Mouse (Mus musculus) granulocyte monocyte progenitor cell, adult 5-6 weeks (primary cell): Measurements from ENCODE around the gene Slc4a1. TPM values are rescaled to one million over a fixed set of nuclear protein-coding genes. Genes with fewer than 3 reads are reported as not detected.

Experiments
- ATAC-seq: replicated peaks from 2 replicates; pipeline ENCODE4 v1.8.0; 2016; ENCODE audit warnings: mild to moderate bottlenecking, moderate TSS enrichment, inconsistent platforms; ENCODE audit not compliant: poor library complexity, severe bottlenecking
- total RNA-seq, 2 experiments: library from RNA; stranded (forward) in 1 of 2; stranded (reverse) in 1 of 2; fragments of 200-712, 200-1000 nt in 1 of 2; fragments of >200 nt in 1 of 2; fragmentation: Nextera tagmentation in 1 of 2; gene quantifications; 2 replicates each; pipeline ENCODE4 v1.2.3; 2014 to 2017

The Slc4a1 gene
- total RNA-seq, 2 experiments from 2014 or later, result under 0.01 TPM; not detected in 1

- ATAC-seq, result no peak
Observed at GRCm38 (mm10) chr11:102353021-102353431, 13.0 kb downstream of the Slc4a1 start.

- no peak for ATAC-seq
Observed at GRCm38 (mm10) chr11:102352378-102352777, 13.6 kb downstream of the Slc4a1 start.

DNA sequence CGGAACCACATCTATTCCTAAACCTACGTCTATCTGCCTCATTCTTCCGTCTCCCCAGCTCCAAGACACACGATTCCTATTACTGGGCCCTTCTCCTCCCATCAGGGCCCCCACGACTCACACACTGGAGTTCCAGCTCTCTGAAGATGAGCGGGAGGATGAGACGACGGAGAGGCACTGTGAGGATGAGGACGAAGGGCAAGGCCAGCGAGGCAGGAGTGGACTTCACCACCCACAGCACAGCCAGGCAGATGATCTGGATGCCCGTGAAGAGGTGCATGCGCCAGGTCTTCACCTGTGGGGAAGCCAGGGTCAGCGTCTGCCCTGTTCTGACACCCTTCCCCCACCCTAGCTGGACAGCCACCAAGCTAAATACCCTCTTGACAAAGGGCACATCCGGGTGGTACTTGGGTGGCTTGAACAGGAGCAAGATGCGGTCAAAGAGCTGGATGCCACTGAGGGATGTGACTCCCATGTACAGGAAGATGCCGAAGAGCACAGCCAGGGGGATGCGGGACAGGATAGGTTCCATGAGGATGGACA is 15.0 kb downstream of the Slc4a1 start:
- ATAC-seq, result no peak

DNA sequence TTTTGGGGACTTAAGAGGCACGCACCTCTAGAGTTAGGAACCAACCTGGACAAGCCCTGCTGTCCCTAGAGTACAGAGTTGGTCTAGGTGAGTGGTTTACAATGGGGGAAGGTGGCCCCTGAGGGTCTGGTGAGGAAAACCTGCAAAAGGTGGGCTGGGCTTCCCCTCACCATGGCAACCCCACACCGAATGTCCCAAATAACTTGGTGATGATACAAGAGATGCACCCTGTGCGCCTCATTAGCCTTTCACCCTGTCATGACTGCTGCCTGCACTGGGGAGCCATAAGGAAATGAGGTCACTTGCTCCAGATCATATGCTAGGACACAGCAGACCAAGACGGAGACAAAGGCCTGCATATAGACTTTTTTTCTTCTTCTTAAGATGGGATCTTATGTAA is 15.6 kb downstream of the Slc4a1 start:
- no peak for ATAC-seq

GRCm38 (mm10) chr11:102349189-102349954 is 16.6 kb downstream of the Slc4a1 start:
- ATAC-seq, result no peak

DNA sequence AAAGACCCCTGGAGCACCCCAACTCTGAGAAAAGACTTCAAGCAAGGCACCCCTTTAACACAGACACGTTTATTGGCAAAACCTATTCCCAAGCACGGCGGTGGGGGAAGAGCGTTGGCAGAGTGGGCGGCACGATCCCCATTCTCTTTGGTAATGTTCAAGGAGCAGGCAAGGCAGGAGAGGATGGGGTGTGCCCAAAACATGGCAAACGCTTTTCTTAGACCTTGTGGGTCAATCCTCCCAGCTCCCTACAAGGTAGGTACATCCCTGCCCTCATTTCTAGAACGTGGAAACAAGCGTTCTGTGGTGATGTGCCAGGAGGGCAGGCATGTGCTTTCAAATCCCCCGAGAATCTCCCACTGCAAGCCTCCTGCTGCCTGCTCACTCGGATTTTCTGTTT is 17.2 kb downstream of the Slc4a1 start:
- no peak for ATAC-seq

DNA sequence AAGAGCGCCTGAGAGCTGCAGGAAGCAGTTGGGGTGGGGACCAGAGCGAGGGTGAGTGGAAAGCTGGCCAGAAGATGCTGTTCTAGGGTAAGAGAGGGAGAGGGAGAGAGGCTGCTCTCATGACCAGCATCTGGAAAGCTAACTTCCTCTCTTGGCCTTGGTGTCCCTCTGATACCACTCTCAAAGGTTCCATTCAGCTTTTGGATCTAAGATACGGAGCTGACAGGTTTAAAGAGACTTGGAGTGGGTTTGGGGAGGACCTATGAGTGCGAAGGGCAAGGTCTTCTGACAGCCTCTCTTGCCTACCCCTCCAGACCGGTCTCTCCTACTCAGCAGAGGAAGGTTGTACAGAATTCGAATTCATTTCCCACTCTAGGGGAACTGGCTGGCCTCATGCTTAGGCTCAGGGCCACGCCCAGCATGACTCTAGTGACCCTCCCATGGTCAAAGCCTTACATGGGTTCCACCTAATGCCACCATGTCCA is 17.9 kb downstream of the Slc4a1 start:
- ATAC-seq, result no peak

DNA sequence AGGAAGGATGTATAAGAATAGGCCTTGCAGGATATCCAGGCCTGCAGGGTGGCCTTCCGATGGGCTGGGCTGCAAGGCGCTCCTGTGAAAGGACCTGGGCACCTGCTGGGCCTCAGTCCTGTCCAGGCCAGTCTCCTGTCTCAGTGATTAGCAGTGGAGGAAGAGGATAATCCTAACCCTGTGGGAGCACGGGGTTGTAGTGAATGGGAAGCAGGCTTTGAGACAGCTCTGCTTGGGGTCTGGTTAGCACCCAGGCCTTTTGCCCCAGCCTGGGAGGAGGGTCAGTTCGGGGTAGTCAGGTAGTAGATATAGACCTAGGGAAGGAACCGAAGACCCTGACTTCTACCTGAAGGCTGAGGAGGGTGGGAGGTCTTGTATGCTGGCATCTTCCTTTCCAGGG is 18.3 kb downstream of the Slc4a1 start:
- no peak for ATAC-seq

GRCm38 (mm10) chr11:102346926-102347325 is 19.1 kb downstream of the Slc4a1 start:
- ATAC-seq, result no peak

- ATAC-seq, result no peak
Observed at GRCm38 (mm10) chr11:102344458-102344857, 21.5 kb downstream of the Slc4a1 start.

GRCm38 (mm10) chr11:102342742-102343141 is 23.3 kb downstream of the Slc4a1 start:
- no peak for ATAC-seq

GRCm38 (mm10) chr11:102341101-102341500 is 24.9 kb downstream of the Slc4a1 start:
- no peak for ATAC-seq

- no peak for ATAC-seq
Observed at GRCm38 (mm10) chr11:102339624-102340023, 26.4 kb downstream of the Slc4a1 start.

- ATAC-seq, result no peak
Observed at GRCm38 (mm10) chr11:102339195-102339594, 26.8 kb downstream of the Slc4a1 start.

- ATAC-seq, result peak; percentile 59
Observed at GRCm38 (mm10) chr11:102338561-102338960, 27.4 kb downstream of the Slc4a1 start.

DNA sequence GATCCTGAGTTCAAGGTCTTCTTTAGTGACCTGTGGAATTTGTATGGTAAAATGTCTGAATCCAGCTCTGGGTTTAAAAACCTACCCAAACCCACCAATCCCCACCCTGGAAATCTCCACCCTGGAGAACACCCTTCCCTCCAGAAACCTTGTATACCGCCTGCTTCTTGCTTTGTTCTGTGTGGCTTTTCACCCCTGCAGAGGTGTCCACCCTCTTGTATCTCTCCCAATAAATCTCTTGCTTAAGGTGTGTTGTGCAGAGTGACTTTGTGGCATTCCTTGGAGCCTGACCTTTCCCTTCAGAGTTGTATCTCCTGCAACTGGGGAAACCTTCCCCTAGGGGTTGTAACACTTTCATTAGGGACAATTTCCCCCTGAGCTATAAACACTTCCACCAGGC is 28.1 kb downstream of the Slc4a1 start:
- no peak for ATAC-seq

GRCm38 (mm10) chr11:102336191-102336590 is 29.8 kb downstream of the Slc4a1 start:
- no peak for ATAC-seq

DNA sequence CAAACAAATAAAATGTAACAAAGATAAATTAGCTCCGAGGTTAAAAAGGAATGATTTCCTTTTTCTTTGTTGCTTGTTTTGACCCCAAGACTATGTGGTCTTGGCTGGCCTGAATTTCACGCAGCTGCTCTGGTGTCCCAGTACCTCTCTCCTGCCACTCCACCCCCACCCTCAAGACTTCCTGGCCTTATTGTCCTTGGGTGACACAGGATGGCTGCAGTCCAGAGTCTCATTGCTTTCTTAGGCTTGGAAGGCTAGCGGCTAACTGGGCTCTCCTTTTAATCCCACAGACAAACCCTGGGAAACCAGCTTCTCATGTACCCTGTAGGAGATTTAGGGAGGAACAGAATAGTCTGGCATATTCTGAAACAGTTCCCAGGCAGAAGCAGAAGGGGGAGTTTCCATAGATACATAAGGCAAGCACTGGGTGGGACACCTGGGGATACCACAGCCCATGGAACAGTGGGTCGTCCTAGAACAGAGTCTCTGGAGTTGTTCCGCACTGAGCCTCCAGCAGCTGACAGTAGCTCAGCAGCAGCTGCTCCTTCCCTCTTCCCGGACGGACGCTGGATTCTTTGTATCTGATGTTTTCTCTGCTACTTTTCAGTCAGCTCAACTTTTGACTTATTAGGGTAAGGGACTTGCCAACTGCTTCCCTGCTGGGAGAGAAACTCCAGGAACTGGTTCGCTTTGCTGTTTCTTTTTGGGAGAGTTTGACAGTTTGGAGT is 30.9 kb downstream of the Slc4a1 start:
- ATAC-seq, result no peak

DNA sequence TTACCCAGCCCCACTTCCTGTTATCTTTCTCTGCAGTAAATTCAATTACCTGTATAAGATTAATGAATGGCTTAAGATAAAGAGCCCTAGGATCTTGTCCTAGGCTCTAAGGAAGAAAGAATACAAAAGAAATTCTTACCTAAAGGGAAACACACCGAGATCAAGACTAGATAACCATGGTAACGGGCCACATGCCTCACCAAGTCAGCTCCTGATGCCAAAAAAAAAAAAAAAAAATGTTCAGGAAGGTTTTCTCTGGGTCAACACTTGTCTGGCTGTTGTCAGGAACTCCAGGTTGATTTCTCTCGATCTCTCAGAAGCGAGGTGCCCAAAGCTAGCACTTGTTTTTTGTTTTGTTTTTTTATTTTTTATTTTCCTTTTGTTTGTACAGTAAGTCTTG is 32.0 kb downstream of the Slc4a1 start:
- ATAC-seq, result no peak

DNA sequence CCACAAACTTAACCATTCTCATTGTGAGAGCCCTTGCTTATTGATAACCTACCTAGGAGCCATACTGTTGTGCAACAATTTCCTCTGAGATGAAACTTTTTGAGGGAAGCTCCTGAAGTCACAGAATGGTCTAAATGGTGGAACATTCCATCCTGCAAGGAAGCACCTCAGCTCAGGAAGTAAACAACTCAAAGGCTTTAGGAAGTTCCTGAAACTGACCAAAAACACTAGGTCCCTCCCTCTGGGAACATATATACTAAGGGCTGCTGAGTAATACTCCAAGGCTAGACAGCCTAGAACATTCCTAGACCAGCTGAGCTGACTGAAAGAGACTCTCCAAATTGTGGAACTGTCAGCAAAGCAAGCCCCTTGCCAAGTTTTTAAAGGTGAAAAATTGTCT is 32.9 kb downstream of the Slc4a1 start:
- ATAC-seq, result no peak

DNA sequence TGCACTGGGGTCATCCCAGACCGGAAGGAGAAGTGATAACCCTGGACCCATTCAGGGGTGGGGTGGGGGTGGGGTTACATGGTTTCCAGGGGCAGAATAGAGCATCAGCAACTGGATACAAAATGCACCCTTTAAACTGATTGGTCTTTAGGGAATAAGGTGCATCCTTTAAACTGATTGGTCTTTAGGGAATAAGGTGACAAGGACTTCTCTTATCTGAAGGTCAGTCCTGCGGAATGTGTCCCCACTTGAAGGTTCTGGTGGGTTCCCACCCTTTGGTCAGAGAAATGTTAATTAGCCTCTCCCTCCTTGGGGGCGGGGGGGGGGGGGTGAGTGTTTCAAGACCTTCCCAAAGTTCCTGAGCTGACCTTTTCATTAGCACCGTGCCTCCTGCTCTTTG is 34.2 kb downstream of the Slc4a1 start:
- ATAC-seq, result no peak
